Mouse (Mus musculus) heart, adult 18-20 months (tissue): ENCODE results near the gene Ntpcr. TPM values are rescaled to one million over a fixed set of nuclear protein-coding genes. Genes with fewer than 3 reads are reported as not detected.

Source experiments
- DNase-seq, 2 experiments: peaks; one replicate each; pipeline ENCODE4 v3.0.0; 2021 to 2022; ENCODE audit warnings: mixed read lengths in 1 of 2
- total RNA-seq, 2 experiments: library from RNA; stranded (reverse); gene quantifications; 2 replicates each; pipeline ENCODE4 v1.2.3; 2021

Gene Ntpcr
- total RNA-seq, 2 experiments from 2014 or later, result 12.8 to 16.7 TPM

GRCm38 (mm10) chr8:125725037-125725820, 4.5 kb upstream of the Ntpcr start:
- DNase-seq, result peak in 1 of 2 experiments; percentile 57

GRCm38 (mm10) chr8:125726143-125726542, 3.6 kb upstream of the Ntpcr start:
- no peak for DNase-seq

GRCm38 (mm10) chr8:125726986-125727385, 2.8 kb upstream of the Ntpcr start:
- no peak for DNase-seq

GRCm38 (mm10) chr8:125727797-125728196, 2.0 kb upstream of the Ntpcr start:
- no peak for DNase-seq

- DNase-seq, result peak; percentile 88 to 93
Observed at GRCm38 (mm10) chr8:125733964-125734956, 4.5 kb downstream of the Ntpcr start.

- no peak for DNase-seq
Observed at GRCm38 (mm10) chr8:125738956-125739355, 9.2 kb downstream of the Ntpcr start.

GRCm38 (mm10) chr8:125740655-125741054, 10.9 kb downstream of the Ntpcr start:
- DNase-seq, result no peak

- DNase-seq, result no peak
Observed at GRCm38 (mm10) chr8:125741377-125741776, 11.6 kb downstream of the Ntpcr start.

- DNase-seq, result no peak
Observed at GRCm38 (mm10) chr8:125741855-125742254, 12.1 kb downstream of the Ntpcr start.

GRCm38 (mm10) chr8:125742406-125742805, 12.6 kb downstream of the Ntpcr start:
- DNase-seq, result no peak

GRCm38 (mm10) chr8:125744914-125745576, 15.3 kb downstream of the Ntpcr start:
- DNase-seq, result peak in 1 of 2 experiments; percentile 14

- peak in 1 of 2 experiments; percentile 16 for DNase-seq
Observed at GRCm38 (mm10) chr8:125747390-125747789, 17.6 kb downstream of the Ntpcr start.

GRCm38 (mm10) chr8:125750846-125751245, 21.1 kb downstream of the Ntpcr start:
- DNase-seq, result no peak

GRCm38 (mm10) chr8:125755896-125756295, 26.1 kb downstream of the Ntpcr start:
- DNase-seq, result peak; percentile 25 to 53

- DNase-seq, result peak; percentile 16 to 20
Observed at GRCm38 (mm10) chr8:125756391-125757105, 26.8 kb downstream of the Ntpcr start.

GRCm38 (mm10) chr8:125757106-125757496, 27.3 kb downstream of the Ntpcr start:
- peak in 1 of 2 experiments; percentile 12 for DNase-seq

- DNase-seq, result peak in 1 of 2 experiments; percentile 28
Observed at GRCm38 (mm10) chr8:125759022-125759421, 29.3 kb downstream of the Ntpcr start.

- DNase-seq, result no peak
Observed at GRCm38 (mm10) chr8:125763066-125763786, 33.5 kb downstream of the Ntpcr start.

GRCm38 (mm10) chr8:125768079-125768478, 38.3 kb downstream of the Ntpcr start:
- DNase-seq, result no peak

- no peak for DNase-seq
Observed at GRCm38 (mm10) chr8:125772300-125772699, 42.5 kb downstream of the Ntpcr start.

GRCm38 (mm10) chr8:125773281-125773803, 43.6 kb downstream of the Ntpcr start:
- DNase-seq, result no peak
